Mouse (Mus musculus) liver, adult 2 months (tissue): ENCODE results near the gene Pigs.

ENCODE experiments used
- CTCF ChIP-seq: fragments of 200-500 bp; IDR thresholded peaks from 2 replicates; pipeline ENCODE4 v1.5.1; 2011; ENCODE audit warnings: low read depth, low read length, control low read depth
- POLR2A ChIP-seq: fragments of 200-500 bp; IDR thresholded peaks from 2 replicates; pipeline ENCODE4 v1.6.1; 2011; ENCODE audit warnings: low read length, control low read depth; ENCODE audit not compliant: insufficient read depth; ENCODE audit errors: extremely low read depth

- TF ChIP-seq CTCF (no peak), POLR2A (no peak)
These were observed 1.0 kb upstream of the Pigs start for GRCm38 (mm10) chr11:78327215-78327614.
